Mouse (Mus musculus): ENCODE data around the gene 4930539E08Rik. TPM values are rescaled to one million over a fixed set of nuclear protein-coding genes. Genes with fewer than 3 reads are reported as not detected.

Gene 4930539E08Rik
- polyA plus RNA-seq, 2 experiments, result 0.18 to 0.35 TPM

DNA sequence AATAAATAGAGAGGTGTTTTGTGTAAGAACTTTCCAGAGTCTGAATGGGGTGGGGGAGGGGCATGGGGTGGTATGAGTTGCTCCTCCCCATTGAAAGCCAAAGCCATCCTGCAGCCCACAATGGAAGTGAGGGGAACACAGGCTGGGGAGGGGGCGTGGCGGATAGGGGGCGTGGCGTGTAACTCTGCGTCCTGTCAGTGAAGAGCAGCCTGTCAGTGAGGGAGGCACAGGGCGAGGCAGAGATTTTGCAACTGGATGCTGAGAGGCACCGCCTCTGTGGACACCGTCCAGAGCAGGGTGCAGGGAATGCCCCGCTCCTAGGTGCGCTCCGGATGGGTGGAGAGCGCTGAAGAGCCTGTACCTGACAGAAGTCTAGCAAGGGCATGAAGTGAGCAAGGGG lies 56.9 kb downstream of the 4930539E08Rik start, which contains the start of gene Pnpla1:
TSS of gene Pnpla1 (plus strand) at position 207 of the 400 bp plus-strand sequence.
- Histone ChIP-seq H3K36me3 (ENCODE audit: control insufficient read depth, insufficient read depth, low read length) (no peaks in the 10 kb centered on the region), H3K4me2 (replicated peaks; ENCODE audit: low read depth, low read length, severe bottlenecking) (no peak within 1 kb of the TSS), H3K4me1 (ENCODE audit: control insufficient read depth, insufficient read depth, low read length) (no peaks in the 10 kb centered on the region), H3K9ac (ENCODE audit: low read depth, low read length, severe bottlenecking) (no peak within 1 kb of the TSS), H3K27me3 (ENCODE audit: control insufficient read depth, insufficient read depth, low read length) (no peaks in the 10 kb centered on the region), H3K27ac (replicated peaks; ENCODE audit: low read depth, low read length) (no peak within 1 kb of the TSS), H3K9me3 (ENCODE audit: control insufficient read depth, low read length) (peaks cover 7% of the 10 kb centered on the region; the same call in 1 of the 2 replicates), H3K4me3 (replicated peaks; ENCODE audit: low read length) (no peak within 1 kb of the TSS)
- no peak for DNase-seq (ENCODE audit: low spot score)
- no peak for TF ChIP-seq POLR2A (IDR thresholded peaks at IDR 0.05; ENCODE audit: borderline replicate concordance, extremely low read depth, insufficient read depth, insufficient read length)
- no peak for ATAC-seq (ENCODE audit: low FRiP score, low read depth)
- WGBS, result 36% methylated on average over 12 of the region's 12 CpGs

DNA sequence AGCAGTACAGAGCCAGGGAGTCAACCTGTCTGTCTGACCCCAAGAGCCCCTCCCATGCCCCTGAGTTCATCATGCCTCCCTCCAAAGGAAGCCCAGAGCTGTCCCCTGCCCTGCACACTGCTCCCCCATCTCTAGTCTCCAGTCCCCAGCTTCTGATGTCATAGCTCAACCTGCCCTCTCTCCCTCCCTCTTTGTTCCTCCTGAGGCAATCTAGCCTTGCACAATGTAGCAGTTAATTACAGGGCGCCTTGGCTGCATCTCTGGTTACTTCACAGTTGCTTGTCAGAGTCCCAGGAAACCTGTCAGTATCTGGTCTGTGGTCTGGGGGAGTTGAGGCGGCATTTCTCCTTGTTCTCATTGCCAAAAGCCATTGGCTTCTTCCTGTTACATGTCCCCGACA lies 59.1 kb downstream of the 4930539E08Rik start:
- Histone ChIP-seq H3K4me2 (replicated peaks; ENCODE audit: low read depth, low read length, severe bottlenecking) (no peak overlapping the region), H3K9ac (ENCODE audit: low read depth, low read length, severe bottlenecking) (no peak overlapping the region), H3K27ac (replicated peaks; ENCODE audit: low read depth, low read length) (no peak overlapping the region), H3K4me3 (replicated peaks; ENCODE audit: low read length) (no peak overlapping the region), H3K27me3 (ENCODE audit: control insufficient read depth, insufficient read depth, low read length) (no peaks in the 10 kb centered on the region), H3K4me1 (ENCODE audit: control insufficient read depth, insufficient read depth, low read length) (no peaks in the 10 kb centered on the region), H3K9me3 (ENCODE audit: control insufficient read depth, low read length) (peaks cover 7% of the 10 kb centered on the region; the same call in 1 of the 2 replicates), H3K36me3 (ENCODE audit: control insufficient read depth, insufficient read depth, low read length) (no peaks in the 10 kb centered on the region)
- peak; percentile 42 for DNase-seq (ENCODE audit: low spot score)
- no peak for ATAC-seq (ENCODE audit: low FRiP score, low read depth)
- 52% methylated on average over 3 of the region's 3 CpGs for WGBS
- no peak for TF ChIP-seq POLR2A (IDR thresholded peaks at IDR 0.05; ENCODE audit: borderline replicate concordance, extremely low read depth, insufficient read depth, insufficient read length)

DNA sequence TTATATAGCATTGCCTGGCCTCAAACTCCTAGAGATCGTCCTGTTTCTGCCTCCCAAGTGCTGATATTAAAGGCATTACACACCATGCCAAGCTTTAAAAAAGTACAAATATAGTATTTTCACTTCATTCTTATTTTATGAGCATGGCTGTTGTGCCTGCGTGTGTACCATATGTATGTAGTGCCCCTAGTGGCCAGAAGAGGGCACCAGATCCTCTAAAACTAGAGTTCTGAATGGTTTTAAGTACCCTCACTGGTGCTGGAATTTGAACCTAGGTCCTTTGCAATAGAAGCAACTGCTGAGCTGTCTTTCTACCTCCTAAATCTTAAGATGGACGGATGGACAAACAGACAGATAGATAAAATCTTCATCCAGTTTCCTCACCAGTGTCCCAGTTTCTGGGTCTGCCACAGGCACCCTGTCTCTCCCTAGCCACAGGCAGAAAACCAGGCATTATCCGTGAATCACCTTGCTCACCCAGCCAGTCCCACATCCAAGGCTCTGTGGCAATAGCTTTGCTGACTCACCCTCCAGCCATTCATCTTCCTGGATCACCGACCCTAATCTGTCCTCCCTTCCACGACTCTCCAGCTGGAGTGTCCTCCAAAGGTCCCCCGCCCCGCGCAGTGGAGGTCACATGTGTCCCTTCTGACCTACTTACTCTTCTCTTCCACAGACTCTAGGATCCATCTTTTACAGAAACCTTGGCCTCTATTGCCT lies 59.8 kb downstream of the 4930539E08Rik start:
- no peak for ATAC-seq (ENCODE audit: low FRiP score, low read depth)
- TF ChIP-seq POLR2A (IDR thresholded peaks at IDR 0.05; ENCODE audit: borderline replicate concordance, extremely low read depth, insufficient read depth, insufficient read length), result no peak
- H3K4me2 ChIP-seq (replicated peaks; ENCODE audit: low read depth, low read length, severe bottlenecking), result no peak overlapping the region
- 74% methylated on average over 9 of the region's 9 CpGs for WGBS
- no peaks in the 10 kb centered on the region for H3K4me1 ChIP-seq (ENCODE audit: control insufficient read depth, insufficient read depth, low read length)
- H3K36me3 ChIP-seq (ENCODE audit: control insufficient read depth, insufficient read depth, low read length), result no peaks in the 10 kb centered on the region
- no peak overlapping the region for H3K27ac ChIP-seq (replicated peaks; ENCODE audit: low read depth, low read length)
- no peak overlapping the region for H3K9ac ChIP-seq (ENCODE audit: low read depth, low read length, severe bottlenecking)
- H3K9me3 ChIP-seq (ENCODE audit: control insufficient read depth, low read length), result peaks cover 7% of the 10 kb centered on the region; the same call in 1 of the 2 replicates
- H3K4me3 ChIP-seq (replicated peaks; ENCODE audit: low read length), result no peak overlapping the region
- H3K27me3 ChIP-seq (ENCODE audit: control insufficient read depth, insufficient read depth, low read length), result no peaks in the 10 kb centered on the region
- no peak for DNase-seq (ENCODE audit: low spot score)

DNA sequence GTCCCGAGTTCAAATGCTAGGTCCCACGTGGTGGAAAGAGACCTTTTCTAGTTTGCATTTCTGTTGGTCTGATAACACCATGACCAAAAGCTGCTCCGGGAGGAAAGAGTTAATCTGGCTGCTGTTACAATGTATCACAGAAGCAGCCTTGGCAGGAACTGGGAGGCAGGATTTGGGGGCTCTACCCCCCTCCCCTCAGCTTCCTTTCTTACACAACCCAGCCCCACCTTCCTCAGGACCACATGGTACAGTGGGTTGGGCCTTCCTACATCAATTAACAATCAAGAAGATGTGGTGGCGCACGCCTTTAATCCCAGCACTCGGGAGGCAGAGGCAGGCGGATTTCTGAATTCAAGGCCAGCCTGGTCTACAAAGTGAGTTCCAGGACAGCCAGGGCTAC lies 60.7 kb downstream of the 4930539E08Rik start:
- 83% methylated on average over 7 of the region's 7 CpGs for WGBS
- peaks cover 7% of the 10 kb centered on the region; the same call in 1 of the 2 replicates for H3K9me3 ChIP-seq (ENCODE audit: control insufficient read depth, low read length)
- H3K9ac ChIP-seq (ENCODE audit: low read depth, low read length, severe bottlenecking), result no peak overlapping the region
- H3K4me3 ChIP-seq (replicated peaks; ENCODE audit: low read length), result no peak overlapping the region
- no peak overlapping the region for H3K27ac ChIP-seq (replicated peaks; ENCODE audit: low read depth, low read length)
- H3K4me1 ChIP-seq (ENCODE audit: control insufficient read depth, insufficient read depth, low read length), result no peaks in the 10 kb centered on the region
- no peak for ATAC-seq (ENCODE audit: low FRiP score, low read depth)
- no peak overlapping the region for H3K4me2 ChIP-seq (replicated peaks; ENCODE audit: low read depth, low read length, severe bottlenecking)
- DNase-seq (ENCODE audit: low spot score), result no peak
- no peaks in the 10 kb centered on the region for H3K27me3 ChIP-seq (ENCODE audit: control insufficient read depth, insufficient read depth, low read length)
- H3K36me3 ChIP-seq (ENCODE audit: control insufficient read depth, insufficient read depth, low read length), result no peaks in the 10 kb centered on the region
- no peak for TF ChIP-seq POLR2A (IDR thresholded peaks at IDR 0.05; ENCODE audit: borderline replicate concordance, extremely low read depth, insufficient read depth, insufficient read length)

DNA sequence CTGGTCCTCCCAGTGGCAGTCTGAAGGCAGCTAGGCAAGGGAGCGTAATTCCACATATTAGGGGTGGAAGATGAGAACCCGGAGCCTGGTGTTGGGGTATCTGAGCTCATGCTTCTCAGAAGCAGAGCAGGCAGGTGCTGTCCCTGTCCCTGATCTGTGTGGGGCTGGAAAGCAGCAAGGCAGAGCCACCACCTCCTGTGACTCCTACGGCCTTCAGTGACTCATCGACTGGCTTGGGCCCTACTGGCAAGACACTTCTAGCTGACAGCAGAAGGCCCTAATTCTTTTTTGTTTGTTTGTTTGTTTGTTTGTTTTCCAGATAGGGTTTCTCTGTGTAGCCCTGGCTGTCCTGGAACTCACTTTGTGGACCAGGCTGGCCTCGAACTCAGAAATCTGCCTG lies 64.6 kb downstream of the 4930539E08Rik start:
- H3K4me1 ChIP-seq (ENCODE audit: control insufficient read depth, insufficient read depth, low read length), result no peaks in the 10 kb centered on the region
- 90% methylated on average over 5 of the region's 5 CpGs for WGBS
- TF ChIP-seq POLR2A (IDR thresholded peaks at IDR 0.05; ENCODE audit: borderline replicate concordance, extremely low read depth, insufficient read depth, insufficient read length), result no peak
- H3K4me3 ChIP-seq (replicated peaks; ENCODE audit: low read length), result no peak overlapping the region
- H3K9ac ChIP-seq (ENCODE audit: low read depth, low read length, severe bottlenecking), result no peak overlapping the region
- H3K27ac ChIP-seq (replicated peaks; ENCODE audit: low read depth, low read length), result no peak overlapping the region
- H3K4me2 ChIP-seq (replicated peaks; ENCODE audit: low read depth, low read length, severe bottlenecking), result no peak overlapping the region
- H3K9me3 ChIP-seq (ENCODE audit: control insufficient read depth, low read length), result no peaks in the 10 kb centered on the region
- no peak for ATAC-seq (ENCODE audit: low FRiP score, low read depth)
- H3K27me3 ChIP-seq (ENCODE audit: control insufficient read depth, insufficient read depth, low read length), result no peaks in the 10 kb centered on the region
- DNase-seq (ENCODE audit: low spot score), result no peak
- no peaks in the 10 kb centered on the region for H3K36me3 ChIP-seq (ENCODE audit: control insufficient read depth, insufficient read depth, low read length)

Measured in limb, embryonic 14.5 days (tissue).